Mouse (Mus musculus): ENCODE results near the gene Ptgs2.

Ptgs2 gene

GRCm38 (mm10) chr1:150147272-150147671, 47.4 kb downstream of the Ptgs2 start:
- DNase-seq (ENCODE audit: low spot score) = no peak

GRCm38 (mm10) chr1:150151411-150151810, 51.6 kb downstream of the Ptgs2 start:
- no peak for DNase-seq (ENCODE audit: low spot score)

All from adipocyte (in vitro differentiated cells).